ENCODE assay signal across 31 mouse cellular contexts in the genomic region with DNA sequence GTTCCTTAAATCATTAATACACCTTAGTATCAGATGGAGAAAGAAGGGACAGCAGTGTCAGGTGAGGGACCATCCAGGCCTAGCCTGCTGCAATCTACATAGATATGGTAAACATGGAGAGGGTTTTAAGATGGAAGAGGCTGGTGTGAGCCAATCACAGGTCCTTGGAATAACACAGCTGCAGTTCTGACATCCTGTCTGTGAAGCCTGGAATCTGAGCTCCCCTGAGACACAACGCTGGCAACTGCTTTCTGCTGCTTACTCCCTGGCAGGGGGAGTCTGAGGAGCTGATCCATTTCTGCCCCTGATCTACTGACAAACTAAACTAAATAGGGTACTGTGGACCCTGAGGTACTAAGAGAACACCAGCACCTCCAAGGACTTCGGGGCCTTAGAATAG.
DNase-seq lines count a peak whose midpoint lies in the region; ATAC-seq and TF ChIP-seq lines count a peak whose summit lies in the region.
"Had no signal": no experiment of that assay in that cellular context is flagged by ENCODE, and none has a peak within 500 bp of the region (broad histone marks: within the 10 kb centered on the region; RNA-seq: fewer than 3 reads in every experiment).

No protein-coding gene starts in this region.

- ATAC-seq in kidney, postnatal 0 days (replicated peaks; ENCODE audit: low FRiP score, low read depth), result no peak
- ATAC-seq in embryonic facial prominence, embryonic 12.5 days (ENCODE audit: insufficient number of reproducible peaks, insufficient read depth, low FRiP score, low TSS enrichment), result no peak
- ATAC-seq in forebrain, embryonic 13.5 days, result no peak
- ATAC-seq: forebrain, embryonic 16.5 days; inflammation-experienced regulatory T-cells, adult 6 months; lung, postnatal 0 days had no signal

- H3K36me3 ChIP-seq in kidney, postnatal 0 days (ENCODE audit: insufficient read depth, low read length), result no peaks in the 10 kb centered on the region
- no peaks in the 10 kb centered on the region for H3K36me3 ChIP-seq in embryonic facial prominence, embryonic 12.5 days
- no peaks in the 10 kb centered on the region for H3K36me3 ChIP-seq in forebrain, embryonic 13.5 days (ENCODE audit: poor library complexity, severe bottlenecking)
- H3K36me3 ChIP-seq: heart, embryonic 13.5 days; hindbrain, embryonic 10.5 days; hindbrain, embryonic 15.5 days; limb, embryonic 15.5 days; liver, embryonic 13.5 days; neural tube, embryonic 12.5 days had no signal

- H3K27me3 ChIP-seq in kidney, postnatal 0 days (ENCODE audit: insufficient read depth, low read length), result no peaks in the 10 kb centered on the region
- peaks cover 8% of the 10 kb centered on the region; the same call in 1 of the 2 replicates for H3K27me3 ChIP-seq in embryonic facial prominence, embryonic 12.5 days
- H3K27me3 ChIP-seq in forebrain, embryonic 13.5 days, result peaks cover 54% of the 10 kb centered on the region
- H3K27me3 ChIP-seq: hindbrain, embryonic 15.5 days; liver, embryonic 13.5 days; neural tube, embryonic 12.5 days had no signal

- H3K27ac ChIP-seq in kidney, postnatal 0 days, result no peak overlapping the region
- H3K27ac ChIP-seq in embryonic facial prominence, embryonic 12.5 days, result 0 out of 2 replicates have a peak overlapping the region, but pooled peaks have one; percentile 12
- no peak overlapping the region for H3K27ac ChIP-seq in forebrain, embryonic 13.5 days
- H3K27ac ChIP-seq: gastrocnemius, adult 2 months; heart, adult 2 months; heart, embryonic 13.5 days; hindbrain, embryonic 10.5 days; hindbrain, embryonic 15.5 days; liver, embryonic 13.5 days; neural tube, embryonic 12.5 days had no signal

- TF ChIP-seq CTCF in kidney, postnatal 0 days (IDR thresholded peaks at IDR 0.05; ENCODE audit: low read depth), result no peak

- H3K9me3 ChIP-seq in kidney, postnatal 0 days (replicated peaks; ENCODE audit: low read length), result no peaks in the 10 kb centered on the region
- H3K9me3 ChIP-seq in embryonic facial prominence, embryonic 12.5 days, result peaks cover 8% of the 10 kb centered on the region; the same call in 1 of the 2 replicates
- H3K9me3 ChIP-seq in forebrain, embryonic 13.5 days (replicated peaks), result no peaks in the 10 kb centered on the region; the same call in 1 of the 2 replicates
- H3K9me3 ChIP-seq: hindbrain, embryonic 15.5 days; limb, embryonic 15.5 days; liver, embryonic 13.5 days; neural tube, embryonic 12.5 days had no signal

- DNase-seq in kidney, postnatal 0 days (ENCODE audit: low spot score), result peak; percentile 33
- no peak for DNase-seq in kidney, adult 9 months
- DNase-seq in embryo, embryonic 10.5 days (ENCODE audit: low spot score), result peak; percentile 23
- DNase-seq in gastrocnemius, postnatal 10 days, result no peak
- no peak for DNase-seq in cerebellum, adult 11 months
- DNase-seq: adrenal gland, postnatal 14 days; cerebellum, adult 2 months; cerebellum, postnatal 14 days; gastrocnemius, adult 2 months; heart, adult 2 months; heart, postnatal 14 days; kidney, adult 11 months; kidney, postnatal 10 days; layer of hippocampus, adult 9-11 months; liver, embryonic 13.5 days; lung, adult 18-20 months; lung, postnatal 4 days; right cerebral cortex, adult 18-20 months; spleen, adult 18-20 months; thymus, postnatal 25 days had no signal

- H3K4me2 ChIP-seq in kidney, postnatal 0 days (ENCODE audit: low read length), result no peak overlapping the region
- no peak overlapping the region for H3K4me2 ChIP-seq in embryonic facial prominence, embryonic 12.5 days (replicated peaks)
- H3K4me2 ChIP-seq in forebrain, embryonic 13.5 days, result no peak overlapping the region
- H3K4me2 ChIP-seq: heart, embryonic 13.5 days; hindbrain, embryonic 15.5 days; limb, embryonic 15.5 days; liver, embryonic 13.5 days; neural tube, embryonic 12.5 days had no signal

- no peak overlapping the region for H3K9ac ChIP-seq in kidney, postnatal 0 days (ENCODE audit: low read depth, low read length)
- no peak overlapping the region for H3K9ac ChIP-seq in embryonic facial prominence, embryonic 12.5 days
- no peak overlapping the region for H3K9ac ChIP-seq in forebrain, embryonic 13.5 days
- H3K9ac ChIP-seq: heart, embryonic 13.5 days; hindbrain, embryonic 15.5 days; limb, embryonic 15.5 days; liver, embryonic 13.5 days; neural tube, embryonic 12.5 days had no signal

- no peaks in the 10 kb centered on the region for H3K4me1 ChIP-seq in kidney, postnatal 0 days (replicated peaks; ENCODE audit: insufficient read depth, low read length)
- H3K4me1 ChIP-seq in embryonic facial prominence, embryonic 12.5 days, result peaks cover 23% of the 10 kb centered on the region
- no peaks in the 10 kb centered on the region for H3K4me1 ChIP-seq in forebrain, embryonic 13.5 days
- H3K4me1 ChIP-seq: hindbrain, embryonic 15.5 days; liver, embryonic 13.5 days; neural tube, embryonic 12.5 days had no signal

- WGBS in kidney, postnatal 0 days, result 32% methylated on average over 2 of the region's 2 CpGs
- WGBS in embryonic facial prominence, embryonic 12.5 days, result 49% methylated on average over 2 of the region's 2 CpGs
- 60% methylated on average over 2 of the region's 2 CpGs for WGBS in forebrain, embryonic 13.5 days

- no peak overlapping the region for H3K4me3 ChIP-seq in kidney, postnatal 0 days (replicated peaks; ENCODE audit: low read depth, low read length)
- H3K4me3 ChIP-seq in embryonic facial prominence, embryonic 12.5 days, result no peak overlapping the region
- no peak overlapping the region for H3K4me3 ChIP-seq in forebrain, embryonic 13.5 days
- H3K4me3 ChIP-seq: gastrocnemius, adult 2 months; heart, adult 2 months; heart, embryonic 13.5 days; hindbrain, embryonic 10.5 days; hindbrain, embryonic 15.5 days; limb, embryonic 15.5 days; liver, embryonic 13.5 days; myocyte; neural tube, embryonic 12.5 days had no signal

Comparison
In these comparisons a context has a peak if more than half of its experiments do, and no peak if none do; other contexts are left out.
1. DNase-seq: peak in kidney, postnatal 0 days (single experiment) and embryo, embryonic 10.5 days (single experiment); none in kidney, adult 9 months (single experiment), gastrocnemius, postnatal 10 days (single experiment) and cerebellum, adult 11 months (single experiment).